Mouse (Mus musculus): ENCODE measurements around the gene Ap4e1. TPM values are rescaled to one million over a fixed set of nuclear protein-coding genes. Genes with fewer than 3 reads are reported as not detected.
"Not testable (repeated sequence)": the region's sequence is repeated elsewhere in the genome, so short reads cannot be mapped to it uniquely, and the experiment has no call there.

Ap4e1 gene
- polyA plus RNA-seq, 1 experiment: 0.76 TPM

DNA sequence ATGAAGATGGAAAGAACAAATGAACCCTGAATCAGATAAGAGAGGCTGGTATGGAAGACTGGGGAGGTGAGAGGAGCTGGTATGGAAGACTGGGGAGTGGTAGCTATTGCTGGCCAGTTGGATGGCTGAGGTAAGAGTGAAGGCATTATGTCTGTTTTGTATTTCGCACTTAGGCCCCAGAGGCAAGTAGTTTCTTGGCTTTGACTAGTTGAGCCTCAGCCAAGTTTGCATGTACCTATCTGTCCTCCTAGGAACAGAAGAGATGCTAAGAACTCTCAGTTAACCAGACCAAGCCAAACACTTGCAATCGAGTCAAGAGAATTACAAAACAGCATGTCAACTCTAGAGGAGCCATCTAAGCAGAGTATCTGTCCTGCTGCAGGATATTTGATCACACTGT, 65.6 kb downstream of the Ap4e1 start:
- no peak overlapping the region for H3K27ac ChIP-seq (ENCODE audit: insufficient read depth, low read depth, low read length)
- H3K4me3 ChIP-seq (ENCODE audit: low read depth, low read length): no peak overlapping the region
- no peaks in the 10 kb centered on the region for H3K27me3 ChIP-seq (ENCODE audit: control insufficient read depth, insufficient read depth, low read length)
- H3K36me3 ChIP-seq (ENCODE audit: control insufficient read depth, insufficient read depth, low read length): no peaks in the 10 kb centered on the region
- 95% methylated on average over 2 of the region's 2 CpGs for WGBS
- no peaks in the 10 kb centered on the region; the same call in 1 of the 2 replicates for H3K4me1 ChIP-seq (ENCODE audit: control insufficient read depth, insufficient read depth, insufficient read length, low read length)
- TF ChIP-seq CTCF (IDR thresholded peaks at IDR 0.05; ENCODE audit: extremely low read depth, insufficient read length, insufficient replicate concordance, low read depth, low read length) (no peak), POLR2A (IDR thresholded peaks at IDR 0.05; ENCODE audit: low read depth, low read length) (no peak)

GRCm38 (mm10) chr2:127077611-127078010, 69.1 kb downstream of the Ap4e1 start:
- Histone ChIP-seq H3K36me3 (ENCODE audit: control insufficient read depth, insufficient read depth, low read length) (no peaks in the 10 kb centered on the region), H3K4me3 (ENCODE audit: low read depth, low read length) (no peak overlapping the region), H3K4me1 (ENCODE audit: control insufficient read depth, insufficient read depth, insufficient read length, low read length) (no peaks in the 10 kb centered on the region), H3K27me3 (ENCODE audit: control insufficient read depth, insufficient read depth, low read length) (no peaks in the 10 kb centered on the region), H3K27ac (ENCODE audit: insufficient read depth, low read depth, low read length) (no peak overlapping the region)
- TF ChIP-seq CTCF (IDR thresholded peaks at IDR 0.05; ENCODE audit: extremely low read depth, insufficient read length, insufficient replicate concordance, low read depth, low read length): no peak
- no peak for TF ChIP-seq POLR2A (IDR thresholded peaks at IDR 0.05; ENCODE audit: low read depth, low read length)
- 83% methylated on average over 9 of the region's 9 CpGs for WGBS

GRCm38 (mm10) chr2:127079066-127079465, 70.5 kb downstream of the Ap4e1 start:
- H3K36me3 ChIP-seq (ENCODE audit: control insufficient read depth, insufficient read depth, low read length); H3K4me3 ChIP-seq (ENCODE audit: low read depth, low read length); H3K27me3 ChIP-seq (ENCODE audit: control insufficient read depth, insufficient read depth, low read length); H3K4me1 ChIP-seq (ENCODE audit: control insufficient read depth, insufficient read depth, insufficient read length, low read length); H3K27ac ChIP-seq (ENCODE audit: insufficient read depth, low read depth, low read length): not testable (repeated sequence)
- WGBS: 46% methylated on average over 2 of the region's 2 CpGs

- no peaks in the 10 kb centered on the region for H3K27me3 ChIP-seq (ENCODE audit: control insufficient read depth, insufficient read depth, low read length)
- WGBS: 84% methylated on average over 11 of the region's 11 CpGs
- TF ChIP-seq CTCF (IDR thresholded peaks at IDR 0.05; ENCODE audit: extremely low read depth, insufficient read length, insufficient replicate concordance, low read depth, low read length) (no peak), POLR2A (IDR thresholded peaks at IDR 0.05; ENCODE audit: low read depth, low read length) (no peak)
- H3K4me1 ChIP-seq (ENCODE audit: control insufficient read depth, insufficient read depth, insufficient read length, low read length): no peaks in the 10 kb centered on the region
- no peak overlapping the region for H3K27ac ChIP-seq (ENCODE audit: insufficient read depth, low read depth, low read length)
- no peak overlapping the region for H3K4me3 ChIP-seq (ENCODE audit: low read depth, low read length)
- H3K36me3 ChIP-seq (ENCODE audit: control insufficient read depth, insufficient read depth, low read length): no peaks in the 10 kb centered on the region
These were observed 71.5 kb downstream of the Ap4e1 start for GRCm38 (mm10) chr2:127079881-127080590.

DNA sequence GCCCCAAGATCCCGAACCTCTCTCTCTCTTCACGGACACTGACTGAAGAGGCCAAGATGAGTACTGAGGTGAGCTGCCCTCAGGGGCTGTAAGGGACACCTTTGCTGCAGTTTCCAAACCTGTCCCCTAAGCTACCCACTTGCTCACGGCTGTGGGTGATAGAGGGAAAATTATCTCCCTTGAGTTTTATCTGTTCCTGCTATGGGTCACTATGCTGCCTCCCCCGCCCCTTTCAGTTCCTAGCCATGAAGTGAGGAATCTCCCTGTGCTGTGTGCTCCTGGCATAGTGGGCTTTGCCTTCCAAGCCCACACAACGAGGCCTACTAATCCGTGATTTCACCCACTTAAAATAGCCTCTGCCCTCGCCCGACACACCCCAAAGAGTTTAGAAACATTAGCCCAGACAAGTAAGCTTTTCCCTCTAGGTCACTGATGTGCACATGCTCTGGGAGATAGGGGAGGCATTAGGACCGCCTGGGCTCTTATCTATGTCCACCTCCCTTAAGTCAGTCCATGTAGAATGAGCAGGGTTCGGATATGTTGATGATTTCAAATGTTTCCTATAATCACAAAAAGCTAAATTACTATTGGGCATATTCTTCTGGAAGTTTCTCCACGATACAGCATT, 72.2 kb downstream of the Ap4e1 start:
- Histone ChIP-seq H3K4me3 (ENCODE audit: low read depth, low read length) (no peak overlapping the region), H3K27me3 (ENCODE audit: control insufficient read depth, insufficient read depth, low read length) (no peaks in the 10 kb centered on the region), H3K4me1 (ENCODE audit: control insufficient read depth, insufficient read depth, insufficient read length, low read length) (no peaks in the 10 kb centered on the region), H3K27ac (ENCODE audit: insufficient read depth, low read depth, low read length) (no peak overlapping the region), H3K36me3 (ENCODE audit: control insufficient read depth, insufficient read depth, low read length) (no peaks in the 10 kb centered on the region)
- WGBS: 89% methylated on average over 11 of the region's 11 CpGs
- TF ChIP-seq CTCF (IDR thresholded peaks at IDR 0.05; ENCODE audit: extremely low read depth, insufficient read length, insufficient replicate concordance, low read depth, low read length): no peak
- no peak for TF ChIP-seq POLR2A (IDR thresholded peaks at IDR 0.05; ENCODE audit: low read depth, low read length)

- Histone ChIP-seq H3K27me3 (ENCODE audit: control insufficient read depth, insufficient read depth, low read length) (no peaks in the 10 kb centered on the region), H3K27ac (ENCODE audit: insufficient read depth, low read depth, low read length) (no peak overlapping the region), H3K4me3 (ENCODE audit: low read depth, low read length) (no peak overlapping the region), H3K36me3 (ENCODE audit: control insufficient read depth, insufficient read depth, low read length) (peaks cover 11% of the 10 kb centered on the region), H3K4me1 (ENCODE audit: control insufficient read depth, insufficient read depth, insufficient read length, low read length) (no peaks in the 10 kb centered on the region)
- WGBS: 83% methylated on average over 5 of the region's 5 CpGs
- no peak for TF ChIP-seq CTCF (IDR thresholded peaks at IDR 0.05; ENCODE audit: extremely low read depth, insufficient read length, insufficient replicate concordance, low read depth, low read length)
- TF ChIP-seq POLR2A (IDR thresholded peaks at IDR 0.05; ENCODE audit: low read depth, low read length): no peak
These were observed 77.7 kb downstream of the Ap4e1 start for GRCm38 (mm10) chr2:127086235-127086634.

GRCm38 (mm10) chr2:127090151-127090550, 81.6 kb downstream of the Ap4e1 start:
- peaks cover 20% of the 10 kb centered on the region for H3K36me3 ChIP-seq (ENCODE audit: control insufficient read depth, insufficient read depth, low read length)
- H3K4me1 ChIP-seq (ENCODE audit: control insufficient read depth, insufficient read depth, insufficient read length, low read length); H3K27ac ChIP-seq (ENCODE audit: insufficient read depth, low read depth, low read length); H3K27me3 ChIP-seq (ENCODE audit: control insufficient read depth, insufficient read depth, low read length); H3K4me3 ChIP-seq (ENCODE audit: low read depth, low read length): not testable (repeated sequence)

All from small intestine, adult 2 months (tissue).